Mouse (Mus musculus): ENCODE measurements around the gene Lrwd1. TPM values are rescaled to one million over a fixed set of nuclear protein-coding genes. Genes with fewer than 3 reads are reported as not detected.
"Not testable (repeated sequence)": the region's sequence is repeated elsewhere in the genome, so short reads cannot be mapped to it uniquely, and the experiment has no call there.

Lrwd1 gene
- total and polyA plus RNA-seq, 3 experiments, result 98.2 to 133 TPM; not detected in 1

DNA sequence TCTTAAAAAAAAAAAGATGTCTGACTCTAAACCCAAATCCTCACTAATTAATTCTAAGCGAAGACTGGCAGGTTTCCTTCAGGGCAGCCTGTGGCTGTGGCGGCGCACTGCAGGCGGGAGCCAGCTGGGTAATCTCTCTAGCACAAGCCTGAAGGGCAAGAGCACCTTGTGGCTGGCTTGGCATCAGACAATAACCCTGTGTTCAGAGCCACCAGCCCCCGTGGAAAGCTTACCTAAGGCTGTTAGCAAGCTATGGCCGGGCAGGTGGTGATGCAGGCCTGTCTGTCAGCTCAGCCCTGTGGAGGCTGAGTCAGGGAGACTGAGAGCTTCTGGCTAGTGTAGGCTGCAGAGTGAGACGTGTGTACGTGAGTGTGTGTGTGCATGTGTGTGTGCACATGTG lies 29.4 kb upstream of the Lrwd1 start:
- TF ChIP-seq USF2 (IDR thresholded peaks at IDR 0.05; ENCODE audit: borderline replicate concordance in 1 of 2, insufficient read depth in 1 of 2, low read depth in 1 of 2, low read length in 2 of 2) (no peak), JUND (IDR thresholded peaks at IDR 0.05; ENCODE audit: low read depth, low read length) (no peak), TAL1 (IDR thresholded peaks at IDR 0.05; ENCODE audit: low read length) (no peak), POLR2AphosphoS5 (IDR thresholded peaks at IDR 0.05; ENCODE audit: borderline replicate concordance, low read depth, low read length) (0 out of 2 replicates have a peak, but pooled peaks have one; percentile 49), E2F4 (IDR thresholded peaks at IDR 0.05; ENCODE audit: borderline replicate concordance, low read depth, low read length) (no peak), GABPA (IDR thresholded peaks at IDR 0.05; ENCODE audit: low read depth, low read length) (no peak), ZC3H11A (IDR thresholded peaks at IDR 0.05; ENCODE audit: low read depth, low read length) (no peak)
- DNase-seq (ENCODE audit: low read depth, low spot score), result no peak
- Histone ChIP-seq H3K36me3 (ENCODE audit: control insufficient read depth in 1 of 2, insufficient read depth in 2 of 2, low read length in 2 of 2) (peaks cover 0 to 7% of the 10 kb centered on the region in 2 experiments; a peak in 3 of 4 replicates), H3K9ac (ENCODE audit: control insufficient read depth, low read depth, low read length, poor library complexity, severe bottlenecking) (no peak overlapping the region), H3K27ac (ENCODE audit: control insufficient read depth, low read depth, low read length) (no peak overlapping the region), H3K4me3 (ENCODE audit: control insufficient read depth in 1 of 2, insufficient read depth in 1 of 2, low read depth in 2 of 2, low read length in 2 of 2) (no peak overlapping the region), H3K9me3 (replicated peaks; ENCODE audit: insufficient read depth, low read length) (no peaks in the 10 kb centered on the region), H3K79me2 (ENCODE audit: control insufficient read depth, insufficient read depth, low read length, poor library complexity) (peaks cover 11% of the 10 kb centered on the region), H3K27me3 (ENCODE audit: control insufficient read depth in 1 of 2, insufficient read depth in 2 of 2, low read length in 2 of 2) (no peaks in the 10 kb centered on the region), H3K4me1 (ENCODE audit: control insufficient read depth in 1 of 2, insufficient read depth in 2 of 2, low read length in 2 of 2) (peaks cover 0 to 4% of the 10 kb centered on the region in 2 experiments; a peak in 2 of 4 replicates)

GRCm38 (mm10) chr5:136163807-136164474 lies 28.1 kb upstream of the Lrwd1 start:
- 0 out of 2 replicates have a peak, but pooled peaks cover 2% of the 10 kb centered on the region for H3K79me2 ChIP-seq (ENCODE audit: control insufficient read depth, insufficient read depth, low read length, poor library complexity)
- H3K9me3 ChIP-seq (replicated peaks; ENCODE audit: insufficient read depth, low read length), result no peaks in the 10 kb centered on the region
- no peak overlapping the region for H3K4me3 ChIP-seq (ENCODE audit: control insufficient read depth in 1 of 2, insufficient read depth in 1 of 2, low read depth in 2 of 2, low read length in 2 of 2)
- H3K27me3 ChIP-seq (ENCODE audit: control insufficient read depth in 1 of 2, insufficient read depth in 2 of 2, low read length in 2 of 2), result no peaks in the 10 kb centered on the region
- H3K27ac ChIP-seq (ENCODE audit: control insufficient read depth, low read depth, low read length), result no peak overlapping the region
- TF ChIP-seq MAZ (IDR thresholded peaks at IDR 0.05; ENCODE audit: low read depth, low read length), result no peak
- no peak for TF ChIP-seq USF2 (IDR thresholded peaks at IDR 0.05; ENCODE audit: borderline replicate concordance in 1 of 2, insufficient read depth in 1 of 2, low read depth in 1 of 2, low read length in 2 of 2)
- no peak for TF ChIP-seq TBP (IDR thresholded peaks at IDR 0.05; ENCODE audit: low read depth, low read length)
- no peak for TF ChIP-seq POLR2AphosphoS2 (IDR thresholded peaks at IDR 0.05; ENCODE audit: low read length)
- TF ChIP-seq POLR2A (IDR thresholded peaks at IDR 0.05; ENCODE audit: control insufficient read depth in 1 of 2, insufficient read depth in 1 of 2, low read depth in 1 of 2, low read length in 2 of 2, poor library complexity in 1 of 2), result no peak
- TF ChIP-seq CTCF (IDR thresholded peaks at IDR 0.05 in 2 of 3, conservative IDR thresholded peaks at IDR 0.05 in 1 of 3; ENCODE audit: control insufficient read depth in 1 of 3, insufficient read depth in 1 of 3, low read depth in 2 of 3, low read length in 3 of 3, poor library complexity in 1 of 3, severe bottlenecking in 1 of 3), result no peak
- no peak for TF ChIP-seq MYC (IDR thresholded peaks at IDR 0.05; ENCODE audit: low read depth, low read length)
- no peak for TF ChIP-seq JUND (IDR thresholded peaks at IDR 0.05; ENCODE audit: low read depth, low read length)
- no peak for TF ChIP-seq USF1 (IDR thresholded peaks at IDR 0.05; ENCODE audit: low read depth, low read length)
- TF ChIP-seq MXI1 (IDR thresholded peaks at IDR 0.05; ENCODE audit: low read depth, low read length), result no peak
- TF ChIP-seq ZC3H11A (IDR thresholded peaks at IDR 0.05; ENCODE audit: low read depth, low read length), result no peak
- no peak for TF ChIP-seq GATA1 (IDR thresholded peaks at IDR 0.05; ENCODE audit: low read depth, low read length)
- no peak for TF ChIP-seq BHLHE40 (IDR thresholded peaks at IDR 0.05; ENCODE audit: borderline replicate concordance, low read depth, low read length)
- no peak for TF ChIP-seq CHD1 (IDR thresholded peaks at IDR 0.05; ENCODE audit: low read depth, low read length)
- no peak for TF ChIP-seq MEF2A (IDR thresholded peaks at IDR 0.05; ENCODE audit: extremely low read depth, insufficient replicate concordance, low read depth, low read length, poor library complexity, severe bottlenecking)
- no peak for TF ChIP-seq ZMIZ1 (IDR thresholded peaks at IDR 0.05; ENCODE audit: low read depth, low read length)
- H3K36me3 ChIP-seq (ENCODE audit: control insufficient read depth in 1 of 2, insufficient read depth in 2 of 2, low read length in 2 of 2), result peaks cover 0 to 9% of the 10 kb centered on the region in 2 experiments; a peak in 2 of 4 replicates
- H3K4me1 ChIP-seq (ENCODE audit: control insufficient read depth in 1 of 2, insufficient read depth in 2 of 2, low read length in 2 of 2), result no peaks in the 10 kb centered on the region
- DNase-seq (ENCODE audit: low read depth, low spot score), result no peak
- H3K9ac ChIP-seq (ENCODE audit: control insufficient read depth, low read depth, low read length, poor library complexity, severe bottlenecking), result no peak overlapping the region

DNA sequence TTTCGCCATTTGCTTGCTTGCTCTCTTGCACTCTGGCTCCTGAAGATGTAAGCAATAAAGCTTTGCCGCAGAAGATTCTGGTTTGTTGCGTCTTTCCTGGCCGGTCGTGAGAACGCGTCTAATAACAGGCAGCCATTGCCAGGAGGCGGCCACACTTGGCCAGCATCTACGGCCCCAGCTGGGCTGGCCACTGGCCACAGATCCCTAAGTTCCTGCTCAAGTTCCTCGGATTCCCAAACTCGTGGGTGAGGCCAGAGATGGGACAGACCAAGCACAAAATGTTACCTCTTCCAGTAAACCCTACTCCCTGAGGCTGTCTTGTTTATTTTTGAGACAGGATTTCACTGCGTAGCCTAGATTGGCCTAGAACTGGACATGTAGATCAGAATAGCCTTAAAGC lies 24.2 kb upstream of the Lrwd1 start:
- not testable (repeated sequence) for H3K4me3 ChIP-seq (ENCODE audit: control insufficient read depth in 1 of 2, insufficient read depth in 1 of 2, low read depth in 2 of 2, low read length in 2 of 2); H3K9me3 ChIP-seq (replicated peaks; ENCODE audit: insufficient read depth, low read length); DNase-seq (ENCODE audit: low read depth, low spot score); H3K9ac ChIP-seq (ENCODE audit: control insufficient read depth, low read depth, low read length, poor library complexity, severe bottlenecking); H3K27ac ChIP-seq (ENCODE audit: control insufficient read depth, low read depth, low read length); H3K36me3 ChIP-seq (ENCODE audit: control insufficient read depth in 1 of 2, insufficient read depth in 2 of 2, low read length in 2 of 2); H3K79me2 ChIP-seq (ENCODE audit: control insufficient read depth, insufficient read depth, low read length, poor library complexity); H3K4me1 ChIP-seq (ENCODE audit: control insufficient read depth in 1 of 2, insufficient read depth in 2 of 2, low read length in 2 of 2); H3K27me3 ChIP-seq (ENCODE audit: control insufficient read depth in 1 of 2, insufficient read depth in 2 of 2, low read length in 2 of 2)
